Mouse (Mus musculus): ENCODE results near the gene Spire2. TPM values are rescaled to one million over a fixed set of nuclear protein-coding genes. Genes with fewer than 3 reads are reported as not detected.
A peak's percentile ranks its signal among the peaks of the same experiment; 100 is the strongest.
"Not testable (repeated sequence)": the region's sequence is repeated elsewhere in the genome, so short reads cannot be mapped to it uniquely, and the experiment has no call there.

Gene Spire2
- total RNA-seq (2021) = under 1 TPM in 1 of 2 experiments, not detected in 1; 0.27 TPM
- long read RNA-seq, experiment 1, partial matches to known transcripts = 1 of 1 reads
- long read RNA-seq, experiment 1, other reads (novel, unspliced or antisense) = 0 of 1 reads
- long read RNA-seq, experiment 2 = 0 reads

DNA sequence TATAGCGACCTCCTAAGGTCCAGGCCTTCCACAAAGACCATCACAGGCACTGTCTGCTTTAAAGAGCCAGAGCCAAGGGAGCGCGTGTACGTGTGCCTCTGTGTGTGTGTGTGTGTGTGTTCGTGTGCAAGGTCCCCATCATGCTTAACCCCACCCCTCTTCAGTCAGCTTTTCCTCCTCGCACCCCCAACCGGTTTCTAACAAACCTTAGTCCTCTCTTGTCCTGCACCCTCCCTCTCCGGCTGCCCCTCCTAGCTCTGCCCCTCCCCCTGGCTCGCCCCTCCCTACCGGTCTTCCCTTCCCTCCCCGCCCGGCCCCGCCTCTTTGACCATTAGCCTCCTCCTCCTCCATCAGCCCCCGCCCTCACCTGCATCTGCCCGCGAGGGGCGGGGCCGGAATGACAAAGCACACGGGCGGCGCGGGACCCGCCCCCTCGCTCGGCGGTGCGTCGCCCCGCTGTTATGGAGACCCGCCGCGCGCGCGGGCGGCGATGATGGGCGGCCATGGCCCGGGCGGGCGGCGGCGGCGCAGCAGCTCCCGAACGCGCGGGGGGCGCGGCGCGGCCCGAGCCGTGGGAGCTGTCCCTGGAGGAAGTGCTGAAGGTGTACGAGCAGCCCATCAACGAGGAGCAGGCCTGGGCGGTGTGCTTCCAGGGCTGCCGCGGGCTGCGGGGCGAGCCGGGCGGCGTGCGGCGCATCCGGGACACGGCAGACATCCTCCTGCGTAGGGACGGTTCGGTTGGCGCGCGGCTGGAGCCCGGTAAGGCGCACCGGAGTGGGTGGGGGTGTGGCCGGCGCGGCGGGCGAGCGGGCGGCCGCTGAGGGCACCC lies at the start of gene Spire2:
Gene Spire2 (plus strand): TSS at position 452 of the 829 bp plus-strand sequence.
- peak; percentile 39 to 44 for DNase-seq
- intact Hi-C loops (cut with DNase I) = no loop called here

DNA sequence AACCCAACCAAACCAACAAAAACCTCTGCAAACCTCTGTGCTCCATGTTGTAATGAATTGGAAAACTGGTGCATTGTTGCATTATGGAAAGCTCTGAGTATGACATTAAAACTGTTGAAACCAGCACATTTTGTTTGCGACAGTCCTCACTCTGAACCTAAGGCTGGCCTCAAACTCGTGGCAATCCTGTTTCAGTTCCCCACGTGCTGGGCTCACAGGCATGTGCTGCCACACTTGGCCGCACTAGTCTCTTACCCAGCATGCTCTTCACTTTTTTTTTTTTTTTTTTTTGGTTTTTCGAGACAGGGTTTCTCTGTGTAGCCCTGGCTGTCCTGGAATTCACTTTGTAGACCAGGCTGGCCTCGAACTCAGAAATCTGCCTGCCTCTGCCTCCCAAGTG lies 49.5 kb upstream of the Spire2 start:
- intact Hi-C loops (cut with DNase I); DNase-seq: not testable (repeated sequence)

DNA sequence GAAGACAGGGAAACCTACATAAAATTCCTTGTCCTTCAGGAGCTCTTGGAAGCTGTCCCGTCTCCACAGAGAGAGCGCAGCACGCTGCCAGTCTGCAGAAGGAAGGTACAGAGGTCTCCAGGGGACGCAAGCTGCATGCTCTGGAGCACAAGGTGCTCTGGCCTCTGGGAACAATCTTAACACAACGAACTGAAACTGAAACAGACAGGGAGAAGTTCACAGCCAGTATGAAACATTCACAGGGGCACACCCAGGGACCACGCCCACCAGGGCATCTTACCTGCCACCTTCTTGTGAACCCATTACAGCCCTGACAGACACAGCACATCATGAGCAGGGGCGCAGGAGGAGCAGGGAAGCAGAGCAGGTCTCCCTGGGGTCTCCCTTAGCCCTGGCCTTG lies 48.5 kb upstream of the Spire2 start:
- DNase-seq = no peak
- intact Hi-C loops (cut with DNase I) = no loop called here

DNA sequence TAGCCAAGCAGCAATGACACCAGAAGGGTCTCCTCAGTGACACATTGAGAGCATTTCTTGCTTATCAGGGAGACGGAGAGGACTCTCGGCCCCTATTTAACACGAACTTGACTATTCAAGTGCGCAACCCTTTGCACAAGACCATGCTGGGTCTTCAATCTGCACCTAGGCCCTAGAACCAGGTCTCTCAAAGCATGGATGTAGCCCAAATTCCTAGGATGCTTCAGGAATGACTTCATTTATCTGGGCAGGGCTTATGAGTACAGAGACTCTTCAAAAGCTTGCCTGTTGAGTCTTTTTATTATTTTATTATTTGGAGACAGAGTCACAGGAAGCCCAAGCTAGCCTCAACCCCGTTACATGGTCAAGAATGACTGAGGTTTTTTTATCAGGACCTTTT lies 48.0 kb upstream of the Spire2 start:
- intact Hi-C loops (cut with DNase I) = no loop called here

DNA sequence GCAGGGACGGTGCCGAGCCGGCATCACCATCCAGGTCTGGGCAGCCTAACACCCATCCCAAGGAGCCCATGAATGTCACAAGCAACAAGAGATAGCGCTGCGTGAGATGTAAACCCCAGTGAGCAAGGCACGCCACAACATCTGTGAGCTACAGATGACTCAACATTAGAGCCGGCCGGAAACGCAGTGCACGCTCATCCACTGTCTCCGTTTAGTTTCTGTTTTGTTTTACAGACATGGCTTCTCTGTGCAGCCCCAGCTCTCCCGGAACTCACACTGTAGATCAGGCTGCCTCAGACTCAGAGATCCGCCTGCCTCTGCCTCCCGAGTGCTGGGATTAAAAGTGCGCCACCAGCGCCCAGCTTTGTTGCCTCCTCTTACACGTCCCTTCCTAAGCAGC lies 45.2 kb upstream of the Spire2 start:
- intact Hi-C loops (cut with DNase I) = no loop called here
- DNase-seq = no peak

More for the DNA sequence above, 48.0 kb upstream of the Spire2 start:
- no peak for DNase-seq

DNA sequence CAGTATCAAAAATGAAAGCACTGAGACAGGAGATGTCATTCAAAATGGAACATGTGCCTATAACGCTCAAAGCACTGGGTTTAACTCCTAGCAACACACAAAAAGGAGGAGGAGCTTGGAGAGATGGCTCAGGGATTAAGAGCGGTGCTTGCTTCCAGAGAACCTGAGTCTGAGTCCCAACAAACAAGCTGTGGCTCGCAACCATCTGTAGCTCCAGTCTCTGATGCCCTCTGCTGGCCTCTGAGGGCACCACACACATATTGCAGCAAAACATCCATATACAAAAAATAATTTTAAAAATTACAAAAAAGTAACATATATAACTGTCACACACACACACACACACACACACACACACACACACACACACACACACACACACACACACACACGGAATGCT lies 42.3 kb upstream of the Spire2 start:
- intact Hi-C loops (cut with DNase I) = no loop called here

DNA sequence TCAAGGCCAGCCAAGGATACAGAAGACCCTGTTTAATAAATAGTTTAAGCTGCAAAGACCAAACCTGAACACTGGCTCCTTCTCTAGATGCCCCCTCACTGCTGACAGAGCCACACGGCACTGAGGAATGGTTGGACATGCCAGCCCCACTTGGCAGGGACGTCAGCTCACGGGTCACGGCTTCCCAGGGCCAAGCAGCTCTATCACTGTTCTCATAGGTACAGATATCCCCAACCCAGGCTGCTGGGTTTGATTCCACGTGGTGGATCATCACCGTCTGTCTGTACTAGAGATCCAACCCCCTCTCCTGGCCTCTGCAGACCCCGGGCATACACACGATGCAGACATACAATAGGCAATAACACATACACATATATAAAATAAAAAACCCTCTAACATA lies 41.8 kb upstream of the Spire2 start:
- no peak for DNase-seq
- intact Hi-C loops (cut with DNase I) = no loop called here

More for the DNA sequence above, 42.3 kb upstream of the Spire2 start:
- DNase-seq = no peak

DNA sequence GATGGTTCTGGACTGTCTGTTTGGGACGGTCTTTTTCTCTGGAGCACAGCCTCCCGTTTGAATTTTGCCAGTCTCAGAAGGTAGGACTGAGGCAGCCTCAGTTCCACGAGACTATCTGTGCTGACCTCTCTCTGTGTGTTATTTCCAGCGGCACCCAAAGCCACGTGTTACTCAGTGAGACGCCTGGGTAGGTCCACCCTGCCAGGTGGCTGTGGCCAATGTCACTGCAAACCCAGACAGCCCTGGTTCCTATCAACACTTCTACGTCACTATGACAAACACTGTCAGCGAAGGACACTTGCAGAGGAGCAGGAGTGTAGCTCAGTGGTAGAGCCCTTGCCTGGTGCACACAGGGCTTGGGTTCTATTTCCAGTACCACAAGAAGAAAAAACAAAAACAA lies 40.8 kb upstream of the Spire2 start:
- no peak for DNase-seq
- intact Hi-C loops (cut with DNase I) = no loop called here

DNA sequence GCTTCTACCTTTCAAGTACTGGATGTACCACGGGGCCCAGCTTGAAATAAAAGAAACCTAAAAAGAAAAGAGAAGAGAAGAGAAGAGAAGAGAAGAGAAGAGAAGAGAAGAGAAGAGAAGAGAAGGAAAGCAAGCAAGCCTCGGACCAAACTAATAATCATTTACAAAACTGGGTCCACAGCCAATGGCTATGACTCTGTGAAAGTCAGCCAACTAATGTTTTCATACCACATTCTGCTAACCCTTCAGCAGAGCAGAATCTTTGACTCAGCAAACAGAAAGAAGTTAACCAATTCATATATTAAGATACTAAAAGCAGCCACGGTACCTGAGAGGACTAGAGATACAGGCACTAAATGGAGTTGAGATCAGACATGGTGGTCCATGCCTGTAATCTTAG lies 40.2 kb upstream of the Spire2 start:
- intact Hi-C loops (cut with DNase I) = no loop called here
- no peak for DNase-seq

DNA sequence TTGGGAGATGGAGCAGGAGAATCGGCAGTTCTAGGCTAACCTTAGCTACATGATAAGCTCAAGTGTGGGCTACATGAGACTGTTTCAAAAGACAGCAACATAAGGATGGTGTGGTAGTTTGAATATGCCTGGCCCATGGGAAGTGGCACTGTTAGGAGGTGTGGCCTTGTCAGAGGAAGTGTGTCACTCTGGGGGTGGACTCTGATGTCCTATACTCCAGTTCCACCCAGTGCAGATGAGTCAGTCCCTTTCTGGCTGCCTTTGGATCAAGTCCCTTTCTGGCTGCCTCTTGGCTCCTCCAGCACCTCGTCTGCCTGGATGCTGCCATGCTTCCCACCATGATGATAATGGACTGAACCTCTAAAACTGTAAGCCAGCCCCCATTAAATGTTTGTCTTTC lies 39.7 kb upstream of the Spire2 start:
- no peak for DNase-seq
- intact Hi-C loops (cut with DNase I) = no loop called here

DNA sequence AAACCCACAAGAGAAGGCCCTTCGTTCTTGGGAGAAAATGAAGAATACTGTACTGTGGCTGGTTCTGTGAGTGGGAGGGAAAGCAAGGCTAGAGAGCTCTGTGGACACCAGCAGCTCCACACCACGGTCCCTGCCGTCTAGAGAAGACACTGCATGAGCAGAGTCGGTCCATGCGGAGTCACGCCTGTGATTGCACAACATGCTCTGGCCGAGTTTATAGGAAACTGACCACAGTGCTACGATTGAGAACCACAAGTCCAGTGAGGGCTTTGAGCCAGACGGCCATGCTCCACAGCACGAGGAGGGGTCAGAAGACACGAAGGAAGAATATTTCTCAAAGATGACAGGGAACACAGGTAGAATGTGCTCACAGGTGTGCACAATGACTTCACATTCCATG lies 34.2 kb upstream of the Spire2 start:
- intact Hi-C loops (cut with DNase I) = no loop called here

DNA sequence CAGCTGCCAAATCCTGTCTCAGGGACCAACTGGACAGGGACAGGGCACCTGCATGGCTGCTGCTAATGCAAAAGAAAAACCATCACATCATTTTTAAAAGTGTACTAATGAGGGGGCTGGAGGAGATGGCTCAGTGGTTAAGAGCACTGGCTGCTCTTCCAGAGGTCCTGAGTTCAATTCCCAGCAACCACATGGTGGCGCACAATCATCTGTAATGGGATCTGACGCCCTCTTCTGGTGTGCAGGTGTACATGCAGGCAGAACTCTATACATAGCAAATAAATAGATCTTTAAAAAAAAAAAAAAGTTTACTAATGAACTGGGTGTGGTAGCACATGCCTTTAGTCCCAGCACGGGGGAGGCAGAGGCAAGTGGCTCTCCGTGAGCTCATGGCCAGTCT lies 23.8 kb upstream of the Spire2 start:
- DNase-seq = no peak
- intact Hi-C loops (cut with DNase I) = no loop called here

More for the DNA sequence above, 34.2 kb upstream of the Spire2 start:
- DNase-seq = no peak

DNA sequence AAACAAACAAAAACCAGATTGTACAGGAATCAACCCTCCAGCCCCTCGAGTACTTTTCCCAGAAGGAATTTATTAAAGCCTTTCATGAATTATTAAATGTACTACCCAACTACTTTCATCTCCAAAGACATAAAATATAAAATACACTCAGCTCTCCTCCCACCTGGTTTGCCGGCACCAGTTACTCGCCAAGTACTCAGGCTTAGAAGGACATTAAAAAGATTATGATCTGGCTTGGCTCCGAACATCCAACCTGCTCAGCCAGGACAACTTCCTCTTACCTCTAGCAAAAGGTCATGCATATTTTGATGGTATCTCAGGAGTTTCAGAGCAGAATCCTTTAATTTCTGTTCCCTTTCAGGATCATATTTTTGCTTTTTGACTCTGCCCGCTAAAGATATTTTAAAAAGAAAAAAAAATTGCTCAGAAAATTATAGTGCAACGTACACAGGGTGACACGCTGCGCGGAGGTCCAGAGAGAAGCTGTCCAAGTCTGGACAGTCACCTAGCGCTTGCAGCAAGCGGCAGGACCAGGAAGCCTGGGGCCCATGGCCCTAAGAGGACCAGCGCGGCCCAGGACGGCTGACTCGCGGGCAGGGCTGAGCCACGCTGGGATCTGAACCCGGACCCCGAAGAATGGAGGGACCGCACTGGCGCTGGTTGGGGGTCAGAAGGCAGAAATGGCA lies 14.6 kb upstream of the Spire2 start:
- DNase-seq = no peak
- intact Hi-C loops (cut with DNase I) = no loop called here

DNA sequence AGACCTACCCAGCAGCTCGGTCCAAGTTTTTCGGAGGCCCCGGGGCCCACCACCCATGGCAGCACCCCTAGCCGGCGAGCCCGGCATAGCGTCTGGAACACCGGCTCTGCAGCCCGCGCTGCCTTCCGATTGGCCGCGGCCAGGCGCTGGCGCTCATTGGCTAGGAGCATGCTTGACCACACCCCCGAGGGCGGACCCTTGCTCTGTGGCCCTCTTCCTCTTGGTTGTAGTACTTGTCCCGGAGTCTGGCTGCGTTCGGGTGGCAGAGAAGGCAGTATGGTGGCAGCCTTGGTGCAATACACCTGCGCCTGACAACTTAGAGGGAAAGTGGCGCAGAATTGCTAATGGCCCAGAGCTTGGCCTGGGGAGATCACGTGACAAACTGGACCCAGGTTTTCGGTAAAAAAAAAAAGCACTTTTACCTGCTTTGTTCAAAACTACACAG lies 14.0 kb upstream of the Spire2 start, which contains the start of gene Fanca:
Gene Fanca (minus strand): TSS at position 110 of the 445 bp plus-strand sequence.
- intact Hi-C loops (cut with DNase I) = no loop called here
- DNase-seq = peak; percentile 82 to 89

DNA sequence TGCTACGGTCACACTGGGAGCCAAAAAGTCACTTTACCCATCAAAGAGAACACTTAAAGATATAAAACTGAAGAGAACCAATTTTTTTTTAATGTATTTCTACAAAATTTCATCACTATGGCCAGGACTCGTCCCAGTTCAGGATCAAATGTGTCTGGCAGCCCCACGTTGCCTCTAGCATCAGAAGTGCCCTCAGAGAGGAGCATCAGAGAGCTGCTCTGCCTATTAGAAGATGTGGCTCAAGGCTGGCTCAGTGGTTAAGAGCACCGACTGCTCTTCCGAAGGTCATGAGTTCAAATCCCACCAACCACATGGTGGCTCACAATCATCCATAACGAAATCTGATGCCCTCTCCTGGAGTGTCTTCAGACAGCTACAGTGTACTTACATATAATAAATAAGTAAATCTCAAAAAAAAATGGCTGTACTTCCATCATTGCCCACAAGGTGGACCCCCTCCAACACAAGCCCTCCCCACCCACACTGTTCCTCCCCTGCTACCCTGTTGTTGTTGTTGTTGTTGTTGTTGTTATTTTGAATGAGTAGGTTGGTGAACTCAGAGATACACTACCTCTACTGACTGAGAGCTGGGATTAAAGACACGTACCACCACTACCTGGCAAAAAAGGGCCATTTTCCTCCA lies 12.9 kb upstream of the Spire2 start:
- no peak for DNase-seq
- intact Hi-C loops (cut with DNase I) = loop anchor here (10.0 kb wide), 1 partner anchor 85 kb away; the partner anchor contains the start of gene Mc1r

DNA sequence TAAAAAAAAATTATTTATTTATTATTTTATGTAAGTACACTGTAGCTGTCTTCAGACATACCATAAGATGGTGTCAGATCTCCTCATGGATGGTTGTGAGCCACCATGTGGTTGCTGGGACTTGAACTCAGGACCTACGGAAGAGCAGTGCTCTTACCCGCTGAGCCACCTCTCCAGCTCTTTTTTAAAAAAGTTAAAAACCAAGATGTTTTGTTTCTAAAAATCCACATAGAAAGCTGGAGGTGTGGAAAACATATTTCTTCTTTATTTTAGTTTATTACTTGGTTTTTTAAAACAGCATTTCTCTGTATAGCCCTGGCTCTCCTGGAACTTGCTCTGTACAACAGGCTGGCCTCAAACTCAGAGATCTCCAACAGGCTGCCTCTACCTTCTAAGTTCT lies 4.0 kb upstream of the Spire2 start:
- intact Hi-C loops (cut with DNase I) = loop anchor here (10.0 kb wide), 1 partner anchor 76 kb away; the partner anchor contains the start of gene Mc1r
- no peak for DNase-seq

DNA sequence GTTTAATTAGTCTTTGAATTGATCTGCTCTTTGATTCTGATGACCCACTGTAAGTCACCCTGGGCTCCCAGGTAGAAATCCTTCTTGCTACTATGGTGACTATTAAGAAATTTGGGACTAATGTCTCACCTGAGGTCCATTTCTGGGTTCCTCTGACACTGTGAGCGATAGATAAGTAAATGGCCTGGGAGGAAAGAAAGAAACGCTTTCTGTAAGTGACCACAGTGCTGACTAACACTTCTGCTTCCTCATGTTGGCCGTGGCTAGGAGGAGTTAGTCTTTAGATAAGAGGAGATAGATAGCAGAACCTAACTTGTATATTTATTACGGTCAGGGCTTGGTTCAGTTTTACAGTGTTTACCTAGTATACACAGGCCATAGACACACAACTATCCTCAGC lies 3.2 kb upstream of the Spire2 start:
- no peak for DNase-seq
- intact Hi-C loops (cut with DNase I) = loop anchor here (10.0 kb wide), 1 partner anchor 75 kb away; the partner anchor contains the start of gene Mc1r

DNA sequence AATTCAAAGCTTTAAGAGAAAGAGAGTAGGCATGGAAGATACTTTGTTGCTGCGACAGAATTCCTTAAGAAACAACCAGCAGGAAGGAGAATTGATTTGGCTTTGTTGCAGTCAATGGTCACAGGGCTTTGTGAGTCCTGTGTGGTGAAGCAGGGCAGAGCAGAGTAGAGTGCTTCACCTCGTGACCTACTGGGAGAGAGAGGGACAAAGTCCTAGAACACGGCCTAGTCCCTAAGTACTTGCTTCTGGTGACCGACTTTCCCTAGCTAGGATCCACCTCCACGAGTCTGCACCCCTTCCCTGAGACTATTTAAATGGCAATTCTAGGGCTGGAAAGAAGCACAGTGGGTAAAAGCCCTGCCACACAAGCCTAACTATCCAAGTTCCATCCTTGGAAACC lies 2.6 kb upstream of the Spire2 start:
- intact Hi-C loops (cut with DNase I) = loop anchor here (10.0 kb wide), 1 partner anchor 75 kb away; the partner anchor contains the start of gene Mc1r
- no peak for DNase-seq

DNA sequence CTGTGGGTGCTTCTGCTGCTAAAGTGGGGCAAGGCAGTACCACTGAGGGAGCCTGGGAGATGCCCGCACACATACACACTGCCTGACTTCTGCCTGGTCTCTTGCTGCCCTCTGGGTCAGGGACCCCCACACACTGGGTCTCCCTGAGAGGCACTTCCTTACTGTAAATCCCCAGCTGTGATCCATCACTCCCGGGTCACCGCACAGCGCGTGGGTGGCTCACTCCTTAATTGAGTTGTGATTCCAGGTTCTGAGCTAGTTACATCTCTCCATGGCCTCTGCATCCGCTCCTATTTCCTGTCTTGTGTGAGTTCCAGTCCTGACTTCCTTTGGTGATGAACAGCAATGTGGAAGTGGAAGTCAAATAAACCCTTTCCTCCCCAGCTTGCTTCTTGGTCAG lies 1.8 kb upstream of the Spire2 start:
- intact Hi-C loops (cut with DNase I) = no loop called here
- DNase-seq = no peak

DNA sequence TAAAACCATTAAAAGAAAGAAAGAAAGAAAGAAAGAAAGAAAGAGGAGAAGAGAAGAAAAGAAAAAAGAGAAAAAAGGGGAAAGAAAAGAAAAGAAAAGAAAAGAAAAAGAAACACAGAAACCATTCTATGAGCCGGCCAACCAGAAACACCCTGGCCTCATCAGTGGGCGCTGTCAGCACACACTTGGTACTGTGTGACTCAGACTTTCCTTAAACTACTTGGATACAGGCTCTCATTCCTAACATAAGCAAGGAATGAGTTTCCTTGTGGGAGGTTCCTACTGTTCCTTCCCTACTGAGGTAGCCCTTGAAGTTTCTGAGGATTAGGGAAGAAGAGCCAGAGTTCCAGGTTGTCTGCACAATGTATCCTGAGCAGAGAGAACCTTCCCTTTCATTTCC lies 1.2 kb upstream of the Spire2 start:
- no peak for DNase-seq
- intact Hi-C loops (cut with DNase I) = no loop called here

DNA sequence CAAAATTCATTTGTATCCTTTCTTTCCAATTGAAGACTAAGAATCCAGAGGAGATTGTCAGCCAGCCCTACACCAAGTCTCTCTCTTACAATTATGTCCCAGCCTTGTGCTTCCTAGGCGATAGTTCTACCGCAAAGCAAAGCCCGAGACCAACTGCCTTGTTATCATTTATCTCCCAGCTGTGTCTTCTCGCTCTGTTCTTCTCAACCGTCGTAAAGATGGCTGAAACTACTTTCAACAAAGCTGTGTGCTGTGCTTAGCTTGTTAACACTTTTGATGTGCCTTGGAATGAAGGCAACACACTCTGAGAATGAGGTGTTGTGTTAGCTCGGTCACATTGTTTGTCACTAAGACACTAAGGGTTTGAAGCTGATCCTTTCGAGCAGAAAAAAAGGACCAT lies 703 bp upstream of the Spire2 start:
- intact Hi-C loops (cut with DNase I) = no loop called here
- no peak for DNase-seq

Data from gastrocnemius, postnatal 36 days (tissue).